Comparison of ENCODE assay signal across 8 mouse cellular contexts in the genomic region with DNA sequence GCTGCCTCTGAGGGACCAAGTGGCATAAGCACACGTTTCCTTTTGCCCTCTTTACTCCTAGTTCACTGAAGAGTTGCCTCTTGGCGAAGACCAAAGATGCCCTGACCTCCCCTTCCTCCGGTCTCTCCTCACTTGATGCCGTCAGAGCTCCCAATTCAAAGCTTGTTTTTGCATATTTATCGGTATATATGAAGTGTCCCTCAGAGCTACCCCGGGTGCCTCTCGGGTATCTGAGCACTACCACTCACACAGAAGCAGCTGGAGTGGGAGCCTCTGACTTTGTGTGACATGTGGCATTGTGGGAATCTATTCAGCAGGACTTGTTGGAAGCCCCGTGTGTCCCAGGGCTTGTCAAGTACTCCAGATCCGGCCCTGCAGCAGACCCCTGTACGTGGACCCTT. TPM values are rescaled to one million over a fixed set of nuclear protein-coding genes. Genes with fewer than 3 reads are reported as not detected.
DNase-seq lines count a peak whose midpoint lies in the region; ATAC-seq and TF ChIP-seq lines count a peak whose summit lies in the region.

No protein-coding gene starts in this region.

- DNase-seq in lung, adult 2 months: no peak
- DNase-seq in lung, postnatal 36 days: no peak
- DNase-seq in adipocyte (ENCODE audit: low spot score): peak; percentile 43
- peak; percentile 43 for DNase-seq in forebrain, postnatal 0 days
- DNase-seq in adrenal gland, postnatal 4 days (ENCODE audit: low spot score in 2 of 2): no peak
- DNase-seq in left cerebral cortex, postnatal 10 days (ENCODE audit: extremely low spot score in 1 of 2, low spot score in 2 of 2): no peak
- DNase-seq in layer of hippocampus, adult 18-20 months (ENCODE audit: low spot score in 2 of 2): no peak

- WGBS in lung, adult 2 months: 2% methylated on average over 10 of the region's 10 CpGs
- WGBS in forebrain, postnatal 0 days: 8% methylated on average over 10 of the region's 10 CpGs
- 14% methylated on average over 10 of the region's 10 CpGs for WGBS in liver, embryonic 12.5 days (ENCODE audit: insufficient replicate concordance)

- intact Hi-C loops in left cerebral cortex, postnatal 10 days (cut with DNase I): loop anchor here (1.0 kb wide), 1 partner anchor 144 kb away; no protein-coding TSS in a partner anchor

- no peak for ATAC-seq in forebrain, postnatal 0 days
- no peak for ATAC-seq in liver, embryonic 12.5 days

- H3K36me3 ChIP-seq in forebrain, postnatal 0 days (ENCODE audit: insufficient read depth): peaks cover 12% of the 10 kb centered on the region
- H3K36me3 ChIP-seq in liver, embryonic 12.5 days: peaks cover 18% of the 10 kb centered on the region

- H3K9ac ChIP-seq in forebrain, postnatal 0 days: peak overlapping the region; percentile 96
- peak overlapping the region; percentile 97 for H3K9ac ChIP-seq in liver, embryonic 12.5 days

- no peak for TF ChIP-seq POLR2A in lung, adult 2 months (IDR thresholded peaks at IDR 0.05; ENCODE audit: borderline replicate concordance, extremely low read depth, low read depth, low read length)

- peaks cover 7% of the 10 kb centered on the region for H3K4me1 ChIP-seq in lung, adult 2 months (ENCODE audit: control insufficient read depth, insufficient read depth, low read length)
- H3K4me1 ChIP-seq in forebrain, postnatal 0 days (ENCODE audit: insufficient read depth): 0 out of 2 replicates have a peak, but pooled peaks cover 2% of the 10 kb centered on the region
- peaks cover 63% of the 10 kb centered on the region for H3K4me1 ChIP-seq in liver, embryonic 12.5 days

- peak overlapping the region; percentile 89 for H3K4me2 ChIP-seq in forebrain, postnatal 0 days (ENCODE audit: low read depth)
- peak overlapping the region; percentile 90 for H3K4me2 ChIP-seq in liver, embryonic 12.5 days

- peak overlapping the region; percentile 97 for H3K4me3 ChIP-seq in lung, adult 2 months (replicated peaks; ENCODE audit: extremely low read depth, low read depth, low read length)
- peak overlapping the region; percentile 68 for H3K4me3 ChIP-seq in forebrain, postnatal 0 days (ENCODE audit: low read depth, low read length)
- H3K4me3 ChIP-seq in liver, embryonic 12.5 days: peak overlapping the region; percentile 90

- H3K9me3 ChIP-seq in forebrain, postnatal 0 days (ENCODE audit: low read length): no peaks in the 10 kb centered on the region
- no peaks in the 10 kb centered on the region for H3K9me3 ChIP-seq in liver, embryonic 12.5 days (replicated peaks)

- TF ChIP-seq CTCF in lung, adult 2 months (IDR thresholded peaks at IDR 0.05; ENCODE audit: insufficient read depth, low read length): no peak
- no peak for TF ChIP-seq CTCF in forebrain, postnatal 0 days (IDR thresholded peaks at IDR 0.05; ENCODE audit: low read depth)

- no peaks in the 10 kb centered on the region for H3K27me3 ChIP-seq in forebrain, postnatal 0 days (ENCODE audit: insufficient read depth, low read length)
- H3K27me3 ChIP-seq in liver, embryonic 12.5 days (replicated peaks): no peaks in the 10 kb centered on the region

- H3K27ac ChIP-seq in forebrain, postnatal 0 days (ENCODE audit: low read depth, low read length): peak overlapping the region; percentile 83; the same call in 1 of the 2 replicates
- H3K27ac ChIP-seq in liver, embryonic 12.5 days: peak overlapping the region; percentile 91

RNA-seq across cellular contexts. Expression of a gene that starts 0.6 kb away (rescaled TPM):
- polyA plus RNA-seq in lung, adult 2 months (2012; rRNA removed): 66.1 and 68.4 TPM in 2 replicates
- 59.3 and 66.3 TPM in 2 replicates for total RNA-seq in forebrain, postnatal 0 days (2014; rRNA removed)
- polyA plus RNA-seq in forebrain, postnatal 0 days (2015; fragmentation: Nextera tagmentation; extraction: Ambion mirVana): 23.0 and 30.4 TPM in 2 replicates
- polyA plus RNA-seq in liver, embryonic 12.5 days (2016; fragmentation: Nextera tagmentation; extraction: Ambion mirVana): 20.2 and 20.3 TPM in 2 replicates
- 100 to 1,000 TPM; 108 to 120 TPM for total RNA-seq in adrenal gland, postnatal 4 days (2021)
- total RNA-seq in left cerebral cortex, postnatal 10 days (2021): 10 to 100 TPM; 71.9 to 77.0 TPM
- 100 to 1,000 TPM; 113 to 120 TPM for total RNA-seq in layer of hippocampus, adult 18-20 months (2021)

RNA-seq across cellular contexts. Expression of a gene that starts 42.4 kb away (rescaled TPM):
- 2.7 and 4.5 TPM in 2 replicates for polyA plus RNA-seq in lung, adult 2 months (2012; rRNA removed)
- total RNA-seq in forebrain, postnatal 0 days (2014; rRNA removed): 28.7 and 37.5 TPM in 2 replicates
- 29.4 and 32.2 TPM in 2 replicates for polyA plus RNA-seq in forebrain, postnatal 0 days (2015; fragmentation: Nextera tagmentation; extraction: Ambion mirVana)
- 8.6 and 8.7 TPM in 2 replicates for polyA plus RNA-seq in liver, embryonic 12.5 days (2016; fragmentation: Nextera tagmentation; extraction: Ambion mirVana)
- 10 to 100 TPM; 24.8 to 26.2 TPM for total RNA-seq in adrenal gland, postnatal 4 days (2021)
- 10 to 100 TPM; 18.5 to 20.6 TPM for total RNA-seq in left cerebral cortex, postnatal 10 days (2021)
- 10 to 100 TPM; 14.1 to 15.7 TPM for total RNA-seq in layer of hippocampus, adult 18-20 months (2021)

Comparison
In these comparisons a context has a peak if more than half of its experiments do, and no peak if none do; other contexts are left out.
1. DNase-seq: peak in adipocyte (single experiment) and forebrain, postnatal 0 days (single experiment); none in lung, adult 2 months (single experiment), lung, postnatal 36 days (single experiment), adrenal gland, postnatal 4 days (0 of 2), left cerebral cortex, postnatal 10 days (0 of 2) and layer of hippocampus, adult 18-20 months (0 of 2).
2. Peak in every context shown above with its lines, with median percentiles within 50 percentile points of each other: H3K4me3 ChIP-seq.